Mouse (Mus musculus): Measurements from ENCODE around the gene Daam1. TPM values are rescaled to one million over a fixed set of nuclear protein-coding genes. Genes with fewer than 3 reads are reported as not detected.
A peak's percentile ranks its signal among the peaks of the same experiment; 100 is the strongest.

The Daam1 gene
- total RNA-seq (2021): 10 to 100 TPM; 20.0 to 21.6 TPM
- long read RNA-seq, experiment 1, partial matches to known transcripts: 3 of 6 reads
- long read RNA-seq, experiment 1, other reads (novel, unspliced or antisense): 3 of 6 reads
- long read RNA-seq, experiment 2, partial matches to known transcripts: 1 of 5 reads
- long read RNA-seq, experiment 2, other reads (novel, unspliced or antisense): 4 of 5 reads

GRCm38 (mm10) chr12:71830607-71831257 lies at the start of gene Daam1:
TSS of gene Daam1 (plus strand) at chr12:71831078.
- peak; percentile 91 to 94 for DNase-seq

DNA sequence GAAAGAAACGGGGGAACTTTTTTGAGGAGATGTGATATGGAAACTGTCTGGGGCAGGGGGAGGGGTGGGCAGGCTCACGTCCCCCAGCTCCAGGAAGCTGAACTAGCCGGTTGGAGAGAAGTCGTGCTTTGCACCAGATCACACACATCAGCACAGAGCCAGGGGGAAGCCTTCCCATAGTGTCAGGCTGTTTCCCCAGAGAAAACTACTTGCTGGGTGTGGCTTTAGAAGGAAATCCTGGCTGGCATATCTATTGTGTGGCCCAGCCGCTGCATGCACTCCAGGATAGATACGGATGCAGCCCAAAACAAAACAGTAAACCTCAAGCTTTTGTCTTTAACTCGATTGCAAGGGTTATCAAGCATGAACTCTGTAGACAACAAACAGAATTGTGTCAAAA lies 49.7 kb upstream of the Daam1 start:
- DNase-seq: no peak

DNA sequence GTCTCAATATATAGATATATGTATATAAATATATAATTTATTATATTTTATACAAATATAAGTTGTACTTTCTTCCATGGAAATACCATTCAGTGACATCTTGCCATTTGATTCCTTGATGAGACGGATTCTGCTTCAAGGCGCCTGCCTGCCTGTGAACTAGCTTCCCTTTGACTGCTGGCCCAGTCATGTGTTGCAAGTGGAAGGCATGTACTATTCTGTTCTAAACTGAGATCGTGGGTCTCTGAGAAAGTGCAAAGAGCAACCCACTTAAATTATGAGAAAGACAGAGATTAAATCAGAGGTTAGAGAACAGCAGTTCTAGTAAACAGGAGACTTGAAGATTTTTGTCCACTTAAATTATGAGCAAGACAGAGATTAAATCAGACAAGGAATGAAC lies 46.9 kb upstream of the Daam1 start:
- DNase-seq: no peak

DNA sequence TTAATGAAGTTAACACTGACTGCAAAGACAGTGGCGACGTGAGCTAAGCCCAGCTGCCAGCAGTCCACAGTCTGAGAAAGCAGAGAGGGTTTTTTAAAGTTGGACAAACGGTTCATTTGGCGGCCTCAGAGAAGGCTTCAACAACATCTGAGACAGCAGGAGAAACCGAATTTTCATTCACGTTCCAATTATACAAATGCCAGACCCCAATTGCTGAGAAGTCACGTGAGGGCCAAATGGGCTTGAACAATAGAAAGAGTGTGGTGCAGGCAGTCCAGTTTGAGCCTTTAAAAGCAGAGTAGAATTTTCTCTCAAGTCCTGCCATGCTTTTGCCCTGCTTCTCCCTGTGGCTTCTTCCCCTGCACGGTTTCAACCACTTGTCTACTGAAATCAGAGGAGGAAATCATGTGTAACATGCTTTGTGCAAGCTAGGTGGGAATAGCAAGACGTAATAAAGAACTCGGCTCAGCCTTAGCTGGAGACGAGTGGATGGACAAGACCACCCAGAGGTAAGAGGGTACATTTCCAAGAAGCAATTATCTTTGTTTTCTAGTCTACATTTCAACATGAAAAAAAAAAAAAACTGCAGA lies 46.1 kb upstream of the Daam1 start:
- DNase-seq: no peak

DNA sequence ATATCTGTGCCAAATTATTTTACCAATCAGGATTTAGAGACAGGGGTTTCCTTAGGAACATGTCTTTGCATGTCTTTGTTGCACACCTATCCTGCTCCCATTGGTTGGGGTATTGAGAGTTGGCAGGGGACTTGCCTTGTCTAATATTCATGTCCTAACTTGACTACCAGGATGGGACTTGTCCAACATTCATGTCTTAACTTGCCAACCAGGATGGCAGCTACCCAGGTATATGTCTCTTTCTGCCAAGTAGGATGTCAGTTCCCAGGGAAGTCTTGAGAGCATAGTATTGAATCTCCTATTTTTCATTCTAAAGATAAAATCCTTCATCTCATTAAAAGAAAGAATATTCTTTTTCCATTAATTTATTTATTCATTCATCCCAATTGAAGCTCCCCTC lies 44.4 kb upstream of the Daam1 start:
- no peak for DNase-seq

GRCm38 (mm10) chr12:71788791-71789190 lies 42.1 kb upstream of the Daam1 start:
- no peak for DNase-seq

GRCm38 (mm10) chr12:71790581-71790980 lies 40.3 kb upstream of the Daam1 start:
- DNase-seq: no peak

DNA sequence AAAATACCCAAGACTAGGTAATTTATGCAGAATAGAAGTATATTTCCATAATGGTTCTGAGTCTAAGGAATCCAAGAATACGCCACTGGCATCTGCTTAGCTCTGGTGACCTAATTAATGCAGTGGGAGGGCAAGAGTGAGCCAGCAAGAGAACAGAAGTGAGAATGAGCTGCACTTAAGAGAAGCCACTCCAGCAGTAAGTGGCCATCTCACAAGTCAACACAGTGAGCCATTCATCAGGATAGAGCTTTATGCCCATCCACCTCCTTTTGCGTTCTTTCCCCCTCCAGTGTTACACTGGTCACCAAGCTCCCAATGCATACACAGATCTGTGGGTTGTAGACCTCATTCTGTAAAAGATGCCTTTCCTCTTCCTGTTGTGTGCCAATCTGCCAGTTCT lies 37.8 kb upstream of the Daam1 start:
- DNase-seq: no peak

DNA sequence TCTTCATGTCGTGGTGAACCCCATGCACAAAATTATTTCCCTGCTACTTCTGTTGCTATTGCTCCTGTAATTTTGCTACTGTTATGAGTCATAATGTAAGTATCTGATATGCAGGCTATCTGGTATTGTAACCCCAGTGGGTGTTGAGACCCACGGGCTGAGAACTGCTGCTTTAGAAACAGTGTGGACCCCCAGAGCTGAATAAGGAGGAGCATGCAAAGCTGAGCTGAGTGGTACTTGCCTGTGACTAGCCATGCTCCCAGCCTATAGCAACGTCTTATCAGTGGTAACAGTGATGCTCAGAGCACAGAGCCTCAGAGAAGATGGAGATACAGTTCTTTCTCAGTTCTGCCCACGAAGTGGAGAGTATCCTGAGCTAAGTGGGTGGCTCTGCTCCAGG lies 35.3 kb upstream of the Daam1 start:
- no peak for DNase-seq

DNA sequence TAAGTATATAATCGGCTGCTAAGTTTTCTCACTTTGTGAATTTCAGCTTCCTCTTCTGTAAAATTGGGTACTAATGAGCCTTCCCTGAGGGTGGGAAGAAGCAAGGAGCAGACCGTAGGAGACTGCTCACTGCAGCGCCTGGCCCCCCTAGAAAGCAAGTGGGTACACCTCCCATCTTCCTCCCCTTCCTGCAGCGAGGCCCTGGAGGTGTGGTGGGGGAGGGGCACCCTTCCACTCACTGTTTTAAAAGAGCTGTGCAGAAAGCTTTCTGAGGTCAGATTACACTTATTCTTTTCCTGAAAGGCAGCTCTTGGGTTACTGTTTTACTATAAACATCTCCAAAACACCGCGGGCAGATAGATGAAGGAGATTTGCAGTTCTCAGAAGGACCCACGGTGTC lies 34.4 kb upstream of the Daam1 start:
- DNase-seq: no peak

GRCm38 (mm10) chr12:71807306-71807705 lies 23.6 kb upstream of the Daam1 start:
- DNase-seq: no peak

GRCm38 (mm10) chr12:71808631-71809030 lies 22.2 kb upstream of the Daam1 start:
- DNase-seq: peak in 1 of 2 experiments; percentile 10

- no peak for DNase-seq
Observed at GRCm38 (mm10) chr12:71809550-71809949, 21.3 kb upstream of the Daam1 start.

DNA sequence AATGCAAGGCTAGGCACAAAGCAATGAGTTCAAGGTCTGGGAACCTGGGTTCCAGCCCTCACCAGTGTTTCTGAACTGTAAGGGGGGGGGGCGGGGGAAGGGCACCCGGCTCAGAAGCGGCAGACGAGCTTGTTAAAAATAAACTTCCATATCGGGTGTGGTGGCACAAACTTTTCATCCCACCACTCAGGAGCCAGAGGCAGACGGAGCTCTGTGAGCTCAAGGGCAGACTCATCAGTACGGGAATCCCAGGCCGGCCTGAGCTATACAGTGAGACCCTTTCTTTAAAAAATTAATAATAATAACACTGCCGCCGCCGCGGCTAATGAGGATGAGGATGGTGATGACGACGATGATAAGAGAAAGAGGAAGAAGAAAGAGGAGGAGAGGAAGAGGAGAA lies 18.3 kb upstream of the Daam1 start:
- no peak for DNase-seq

DNA sequence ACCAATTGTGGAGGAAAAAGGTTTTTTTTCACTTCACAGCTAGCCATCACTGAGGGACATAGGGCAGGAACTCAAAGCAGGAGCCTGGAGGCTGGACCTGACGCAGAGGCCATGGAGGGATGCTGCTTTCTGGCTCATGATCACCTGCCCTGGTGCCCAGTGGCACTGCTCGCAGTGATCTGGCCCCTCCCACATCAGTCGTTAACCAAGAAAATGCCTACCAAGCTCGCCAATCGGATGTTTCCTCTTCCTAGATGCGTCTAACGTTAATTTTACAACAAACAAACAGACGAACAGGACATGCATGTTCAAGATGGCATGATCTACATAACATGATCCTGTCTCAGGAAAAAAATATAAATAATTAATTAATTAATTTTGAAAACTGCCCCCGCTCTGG lies 17.6 kb upstream of the Daam1 start:
- DNase-seq: no peak

DNA sequence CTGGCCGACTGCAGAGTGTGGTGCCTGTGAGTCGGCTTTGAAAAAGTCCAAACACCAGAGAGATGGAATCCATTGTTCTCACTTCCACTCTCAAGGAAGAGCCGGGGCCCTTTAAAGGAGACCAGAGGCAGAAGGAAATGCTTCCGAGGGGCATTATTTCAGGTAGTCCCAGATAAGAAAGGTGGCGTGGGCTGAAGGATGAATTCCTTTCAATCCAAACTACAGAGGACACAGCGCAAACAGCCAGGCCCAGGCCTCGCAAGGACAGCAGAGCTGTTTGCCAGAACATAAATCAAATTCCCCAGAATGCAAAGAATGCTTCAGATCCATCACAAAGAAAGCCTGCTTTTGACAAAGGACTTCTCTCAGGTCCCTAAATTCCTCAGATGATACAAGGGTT lies 17.1 kb upstream of the Daam1 start:
- DNase-seq: peak; percentile 15 to 16

- DNase-seq: no peak
Observed at GRCm38 (mm10) chr12:71820094-71820493, 10.8 kb upstream of the Daam1 start.

GRCm38 (mm10) chr12:71821272-71821671 lies 9.6 kb upstream of the Daam1 start:
- DNase-seq: no peak

GRCm38 (mm10) chr12:71821743-71822142 lies 9.1 kb upstream of the Daam1 start:
- DNase-seq: no peak

DNA sequence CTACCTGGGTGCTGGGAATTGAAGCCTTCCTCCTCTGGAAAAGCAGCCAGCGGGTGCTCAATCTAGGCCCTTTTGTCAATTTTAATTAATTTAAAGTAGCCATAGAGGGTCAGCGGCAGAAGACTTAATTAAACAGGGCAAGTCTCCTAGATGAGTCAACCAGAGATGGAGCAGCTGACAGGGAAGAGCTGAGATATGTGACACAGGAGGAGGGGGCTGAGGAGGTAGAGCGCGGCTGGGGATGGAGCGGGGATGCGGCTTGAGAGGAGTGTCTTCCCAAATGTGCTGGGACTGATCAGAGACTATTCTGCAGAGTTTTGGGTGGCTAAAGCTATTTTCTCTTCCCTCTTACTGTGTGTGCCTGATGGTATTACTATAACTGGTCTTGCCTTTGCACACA lies 6.0 kb upstream of the Daam1 start:
- no peak for DNase-seq

GRCm38 (mm10) chr12:71830139-71830538 lies 739 bp upstream of the Daam1 start:
- DNase-seq: no peak

DNA sequence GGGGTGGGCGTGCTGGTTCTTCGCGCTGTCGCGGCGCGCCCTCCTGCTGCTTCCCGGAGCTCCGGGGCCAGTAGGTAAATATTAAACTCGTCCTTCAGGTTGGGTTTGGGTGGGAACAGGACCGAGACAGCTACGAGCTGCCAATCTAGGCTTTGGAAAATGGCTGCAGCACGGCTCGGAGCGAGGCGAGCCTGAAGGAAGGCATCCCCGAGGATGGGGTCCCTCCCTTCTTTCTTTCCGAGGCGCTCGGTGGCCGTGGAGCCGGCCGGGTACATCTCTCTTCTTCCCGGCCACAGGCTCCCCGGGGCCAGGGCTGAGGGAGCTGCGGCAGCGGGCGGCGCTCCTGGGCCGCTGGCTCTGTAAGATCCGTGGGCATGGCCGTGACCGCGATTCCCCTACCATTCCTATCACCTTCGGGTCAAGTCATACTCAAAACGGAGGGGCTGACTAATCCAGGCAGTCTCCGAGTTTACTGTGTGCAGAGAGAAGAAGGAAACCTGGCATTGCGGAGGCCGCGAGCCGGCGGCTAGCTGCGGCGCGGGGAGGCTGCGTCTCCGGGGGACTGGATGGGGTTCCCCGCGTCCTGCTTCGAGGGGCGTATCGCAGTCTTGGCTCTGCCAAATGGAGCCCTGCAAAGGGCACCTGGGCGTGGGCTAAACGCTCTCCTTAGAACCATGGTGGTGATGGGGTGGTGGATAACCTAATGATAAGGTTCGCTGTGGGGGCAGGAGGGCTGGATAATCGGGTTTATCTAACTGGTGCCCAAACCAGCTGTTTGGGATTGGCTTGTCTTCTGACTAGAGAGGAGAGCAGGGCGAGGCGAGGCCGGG lies 595 bp downstream of the Daam1 start:
- peak; percentile 74 to 77 for DNase-seq

- DNase-seq: peak; percentile 68 to 70
Observed at GRCm38 (mm10) chr12:71832225-71832624, 1.3 kb downstream of the Daam1 start.

Measured in adrenal gland, postnatal 36 days (tissue).